ENCODE assay signal across 9 mouse cellular contexts in genomic region chrX:36552055-36552587, GRCm38 (mm10). TPM values are rescaled to one million over a fixed set of nuclear protein-coding genes. Genes with fewer than 3 reads are reported as not detected.
DNase-seq lines count a peak whose midpoint lies in the region; ATAC-seq and TF ChIP-seq lines count a peak whose summit lies in the region.
"Had no signal": no experiment of that assay in that cellular context is flagged by ENCODE, and none has a peak within 500 bp of the region (broad histone marks: within the 10 kb centered on the region; RNA-seq: fewer than 3 reads in every experiment).

No protein-coding gene starts in this region.

- WGBS in forebrain, embryonic 11.5 days: 38% methylated on average over 5 of the region's 5 CpGs
- WGBS in heart, postnatal 0 days: 25% methylated on average over 5 of the region's 5 CpGs
- 17% methylated on average over 4 of the region's 5 CpGs for WGBS in lung, embryonic 14.5 days

- H3K9ac ChIP-seq in forebrain, embryonic 11.5 days (ENCODE audit: low read length): no peak overlapping the region
- no peak overlapping the region for H3K9ac ChIP-seq in heart, postnatal 0 days (replicated peaks; ENCODE audit: low read depth, low read length)
- H3K9ac ChIP-seq in lung, embryonic 14.5 days: no peak overlapping the region
- H3K9ac ChIP-seq: liver, embryonic 15.5 days had no signal

- no peak overlapping the region for H3K4me3 ChIP-seq in forebrain, embryonic 11.5 days (ENCODE audit: low read depth, low read length)
- H3K4me3 ChIP-seq in heart, postnatal 0 days (ENCODE audit: low read depth, low read length): peak overlapping the region; percentile 7; the same call in 1 of the 2 replicates
- no peak overlapping the region for H3K4me3 ChIP-seq in lung, embryonic 14.5 days (ENCODE audit: low read depth, low read length)
- H3K4me3 ChIP-seq: liver, embryonic 15.5 days had no signal

- H3K36me3 ChIP-seq in forebrain, embryonic 11.5 days (ENCODE audit: control insufficient read depth, insufficient read depth, low read length): no peaks in the 10 kb centered on the region
- H3K36me3 ChIP-seq in heart, postnatal 0 days (replicated peaks; ENCODE audit: control insufficient read depth, insufficient read depth, low read length): no peaks in the 10 kb centered on the region
- H3K36me3 ChIP-seq in lung, embryonic 14.5 days (ENCODE audit: insufficient read depth): no peaks in the 10 kb centered on the region
- H3K36me3 ChIP-seq: liver, embryonic 15.5 days had no signal

- H3K4me1 ChIP-seq in forebrain, embryonic 11.5 days (replicated peaks; ENCODE audit: control insufficient read depth, insufficient read depth, low read length): no peaks in the 10 kb centered on the region
- no peaks in the 10 kb centered on the region for H3K4me1 ChIP-seq in heart, postnatal 0 days (ENCODE audit: control insufficient read depth, insufficient read depth)
- H3K4me1 ChIP-seq in lung, embryonic 14.5 days (ENCODE audit: insufficient read depth): no peaks in the 10 kb centered on the region
- H3K4me1 ChIP-seq: liver, embryonic 15.5 days had no signal

- no peaks in the 10 kb centered on the region for H3K9me3 ChIP-seq in forebrain, embryonic 11.5 days (ENCODE audit: control insufficient read depth, low read length)
- no peaks in the 10 kb centered on the region for H3K9me3 ChIP-seq in heart, postnatal 0 days (replicated peaks; ENCODE audit: control insufficient read depth, low read length)
- no peaks in the 10 kb centered on the region for H3K9me3 ChIP-seq in lung, embryonic 14.5 days (ENCODE audit: low read depth, low read length)
- H3K9me3 ChIP-seq: liver, embryonic 15.5 days had no signal

- no peak for TF ChIP-seq CTCF in heart, postnatal 0 days (IDR thresholded peaks at IDR 0.05; ENCODE audit: low read depth)
- no peak for TF ChIP-seq CTCF in lung, embryonic 14.5 days (IDR thresholded peaks at IDR 0.05; ENCODE audit: low read depth)

- ATAC-seq in forebrain, embryonic 11.5 days (replicated peaks; ENCODE audit: low FRiP score): peak; percentile 81
- ATAC-seq in heart, postnatal 0 days (ENCODE audit: insufficient read depth, low read depth): peak; percentile 92
- ATAC-seq in lung, embryonic 14.5 days (ENCODE audit: insufficient read depth): peak; percentile 91

- TF ChIP-seq EP300 in heart, postnatal 0 days (IDR thresholded peaks at IDR 0.05; ENCODE audit: low read depth): no peak

- DNase-seq in right cerebral cortex, adult 18-20 months: peak; percentile 39
- no peak for DNase-seq in right cerebral cortex, postnatal 4 days
- DNase-seq in forebrain, embryonic 11.5 days (ENCODE audit: low spot score): peak; percentile 55
- DNase-seq in heart, postnatal 0 days (ENCODE audit: low spot score): peak; percentile 49
- peak; percentile 53 for DNase-seq in kidney, postnatal 14 days
- peak; percentile 92 for DNase-seq in lung, embryonic 14.5 days
- peak; percentile 24 for DNase-seq in ovary, postnatal 10 days (ENCODE audit: low spot score)
- no peak for DNase-seq in c-Kit-positive CD71-positive TER-119-positive erythroid progenitor cells, embryonic 14.5 days (ENCODE audit: low spot score)

- H3K27me3 ChIP-seq in forebrain, embryonic 11.5 days (ENCODE audit: control insufficient read depth, insufficient read depth, low read length): no peaks in the 10 kb centered on the region
- no peaks in the 10 kb centered on the region for H3K27me3 ChIP-seq in heart, postnatal 0 days (ENCODE audit: control insufficient read depth, insufficient read depth, low read length)
- H3K27me3 ChIP-seq in lung, embryonic 14.5 days (ENCODE audit: insufficient read depth, low read length): no peaks in the 10 kb centered on the region
- H3K27me3 ChIP-seq: liver, embryonic 15.5 days had no signal

- H3K4me2 ChIP-seq in forebrain, embryonic 11.5 days (ENCODE audit: low read depth, low read length, severe bottlenecking): no peak overlapping the region
- peak overlapping the region; percentile 40 for H3K4me2 ChIP-seq in heart, postnatal 0 days (ENCODE audit: low read depth, low read length)
- peak overlapping the region; percentile 12; the same call in 1 of the 2 replicates for H3K4me2 ChIP-seq in lung, embryonic 14.5 days
- H3K4me2 ChIP-seq: liver, embryonic 15.5 days had no signal

- H3K27ac ChIP-seq in forebrain, embryonic 11.5 days (ENCODE audit: low read depth, low read length): peak overlapping the region; percentile 18; the same call in 1 of the 2 replicates
- H3K27ac ChIP-seq in heart, postnatal 0 days (ENCODE audit: low read depth): peak overlapping the region; percentile 59
- peak overlapping the region; percentile 87 for H3K27ac ChIP-seq in lung, embryonic 14.5 days (ENCODE audit: low read depth)
- H3K27ac ChIP-seq: liver, embryonic 15.5 days had no signal

RNA-seq across cellular contexts. Expression of gene Pgrmc1, which starts 45.9 kb away (rescaled TPM):
- polyA plus RNA-seq in forebrain, embryonic 11.5 days (2014; fragmentation: Nextera tagmentation; extraction: Ambion mirVana): 382 and 393 TPM in 2 replicates
- total RNA-seq in heart, postnatal 0 days (2014; rRNA removed; ENCODE audit: low replicate concordance): 50.5 and 82.2 TPM in 2 replicates
- 70.5 and 72.6 TPM in 2 replicates for polyA plus RNA-seq in heart, postnatal 0 days (2015; fragmentation: Nextera tagmentation; extraction: Ambion mirVana)
- polyA plus RNA-seq in lung, embryonic 14.5 days (2014; fragmentation: Nextera tagmentation; extraction: Ambion mirVana): 219 and 240 TPM in 2 replicates

Comparison
In these comparisons a context has a peak if more than half of its experiments do, and no peak if none do; other contexts are left out.
1. DNase-seq: peak in right cerebral cortex, adult 18-20 months (single experiment), forebrain, embryonic 11.5 days (single experiment), heart, postnatal 0 days (single experiment), kidney, postnatal 14 days (single experiment), lung, embryonic 14.5 days (single experiment) and ovary, postnatal 10 days (single experiment); none in right cerebral cortex, postnatal 4 days (single experiment) and c-Kit-positive CD71-positive TER-119-positive erythroid progenitor cells, embryonic 14.5 days (single experiment).
2. H3K27ac ChIP-seq: peak in every context shown above with its lines; median percentile 87 in lung, embryonic 14.5 days; 59 in heart, postnatal 0 days; 18 in forebrain, embryonic 11.5 days.
3. Peak in every context shown above with its lines, with median percentiles within 50 percentile points of each other: ATAC-seq.